Mouse (Mus musculus) heart, postnatal 0 days (tissue): ENCODE measurements around the gene Akap10.

Experiments
- CTCF ChIP-seq: IDR thresholded peaks from 2 replicates; pipeline ENCODE4 v1.5.1; 2016; ENCODE audit warnings: antibody characterized with exemption, control low read depth, low read depth
- EP300 ChIP-seq: IDR thresholded peaks from 2 replicates; pipeline ENCODE4 v1.6.1; 2016; ENCODE audit warnings: antibody characterized with exemption, low read depth

GRCm38 (mm10) chr11:61853659-61854058 lies 76.4 kb downstream of the Akap10 start:
- TF ChIP-seq CTCF (no peak), EP300 (no peak)
